Mouse (Mus musculus) thymus, postnatal 25 days (tissue): ENCODE data around the gene Chga.
A peak's percentile ranks its signal among the peaks of the same experiment; 100 is the strongest.

Experiments
- DNase-seq: peaks from one replicate; pipeline ENCODE4 v3.0.0; 2022

The Chga gene

GRCm38 (mm10) chr12:102601847-102602246 is 47.1 kb downstream of the Chga start:
- DNase-seq = no peak

GRCm38 (mm10) chr12:102602255-102603041 is 47.7 kb downstream of the Chga start:
- DNase-seq = no peak

- peak; percentile 44 for DNase-seq
Measured at GRCm38 (mm10) chr12:102605607-102606006, 50.8 kb downstream of the Chga start.

- DNase-seq = no peak
Measured at GRCm38 (mm10) chr12:102607066-102607465, 52.3 kb downstream of the Chga start.

- DNase-seq = no peak
Measured at GRCm38 (mm10) chr12:102607808-102608517, 53.2 kb downstream of the Chga start.

GRCm38 (mm10) chr12:102610927-102611326 is 56.2 kb downstream of the Chga start:
- DNase-seq = no peak

- DNase-seq = peak; percentile 71
Measured at GRCm38 (mm10) chr12:102612431-102612830, 57.7 kb downstream of the Chga start.

- no peak for DNase-seq
Measured at GRCm38 (mm10) chr12:102613411-102613810, 58.6 kb downstream of the Chga start.
